8 mouse cellular contexts compared by ENCODE assay signal in the genomic region with DNA sequence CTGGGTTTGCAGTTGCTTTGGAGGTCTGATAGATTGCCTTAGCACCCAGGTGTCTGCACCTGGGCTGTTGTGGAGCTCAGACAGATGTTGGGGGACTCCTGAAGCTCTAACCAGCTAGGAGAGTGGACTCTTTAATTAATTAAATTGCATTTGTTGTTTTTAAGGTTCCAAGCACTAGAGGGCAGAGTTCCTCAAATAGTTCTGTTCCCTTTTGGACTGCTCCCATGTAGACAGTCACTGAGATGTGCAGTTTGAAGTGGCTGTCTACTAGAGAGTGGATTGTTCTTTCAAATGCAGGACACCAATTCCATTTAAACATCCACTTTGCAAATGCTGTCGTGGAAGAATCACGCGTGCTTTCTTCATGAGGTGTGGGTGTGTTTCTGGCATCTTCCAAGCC. TPM values are rescaled to one million over a fixed set of nuclear protein-coding genes. Genes with fewer than 3 reads are reported as not detected.
DNase-seq lines count a peak whose midpoint lies in the region; ATAC-seq and TF ChIP-seq lines count a peak whose summit lies in the region.

No protein-coding gene starts in this region.

- H3K36me3 ChIP-seq in liver, postnatal 0 days (replicated peaks; ENCODE audit: insufficient read depth, low read length), result peaks cover 20% of the 10 kb centered on the region
- peaks cover 18% of the 10 kb centered on the region for H3K36me3 ChIP-seq in hindbrain, embryonic 16.5 days (ENCODE audit: control insufficient read depth, insufficient read depth, low read length)

- no peak overlapping the region for H3K9ac ChIP-seq in liver, postnatal 0 days (replicated peaks)
- no peak overlapping the region for H3K9ac ChIP-seq in hindbrain, embryonic 16.5 days (ENCODE audit: low read depth, low read length)

- H3K9me3 ChIP-seq in liver, postnatal 0 days (ENCODE audit: low read length), result no peaks in the 10 kb centered on the region
- H3K9me3 ChIP-seq in hindbrain, embryonic 16.5 days (ENCODE audit: control insufficient read depth, low read length), result no peaks in the 10 kb centered on the region

- TF ChIP-seq CTCF in liver, postnatal 0 days (IDR thresholded peaks at IDR 0.05; ENCODE audit: low read depth), result peak; percentile 58

- no peak for ATAC-seq in liver, postnatal 0 days
- ATAC-seq in hindbrain, embryonic 16.5 days, result peak; percentile 69

- no peak for TF ChIP-seq EP300 in liver, postnatal 0 days (IDR thresholded peaks at IDR 0.05; ENCODE audit: low read depth)

- H3K27me3 ChIP-seq in liver, postnatal 0 days (ENCODE audit: insufficient read depth, low read length), result no peaks in the 10 kb centered on the region
- no peaks in the 10 kb centered on the region for H3K27me3 ChIP-seq in hindbrain, embryonic 16.5 days (replicated peaks; ENCODE audit: control insufficient read depth, insufficient read depth, low read length)

- H3K4me1 ChIP-seq in liver, postnatal 0 days (ENCODE audit: insufficient read depth), result no peaks in the 10 kb centered on the region
- H3K4me1 ChIP-seq in hindbrain, embryonic 16.5 days (ENCODE audit: control insufficient read depth, insufficient read depth, low read depth, low read length), result no peaks in the 10 kb centered on the region

- H3K4me3 ChIP-seq in liver, postnatal 0 days (ENCODE audit: low read depth, low read length), result no peak overlapping the region
- no peak overlapping the region for H3K4me3 ChIP-seq in hindbrain, embryonic 16.5 days (ENCODE audit: low read length)

- DNase-seq in cerebellum, postnatal 10 days, result peak; percentile 56 to 85
- DNase-seq in cerebellum, postnatal 36 days, result no peak
- DNase-seq in liver, postnatal 0 days, result no peak
- no peak for DNase-seq in liver
- DNase-seq in retina, postnatal 1 day, result peak; percentile 68
- no peak for DNase-seq in ovary, postnatal 10 days (ENCODE audit: low spot score)
- no peak for DNase-seq in urinary bladder, postnatal 36 days (ENCODE audit: low spot score in 2 of 2)

- no peak overlapping the region for H3K27ac ChIP-seq in liver, postnatal 0 days (ENCODE audit: low read depth)
- no peak overlapping the region for H3K27ac ChIP-seq in hindbrain, embryonic 16.5 days (ENCODE audit: low read depth, low read length)

- WGBS in liver, postnatal 0 days (ENCODE audit: insufficient replicate concordance), result 49% methylated on average over 3 of the region's 3 CpGs
- 43% methylated on average over 3 of the region's 3 CpGs for WGBS in hindbrain, embryonic 16.5 days

- H3K4me2 ChIP-seq in liver, postnatal 0 days (ENCODE audit: low read depth, low read length), result no peak overlapping the region
- no peak overlapping the region for H3K4me2 ChIP-seq in hindbrain, embryonic 16.5 days (ENCODE audit: low read length)

RNA-seq across cellular contexts. Expression of gene Mrps5, which starts 21.2 kb away (rescaled TPM):
- 76.3 and 81.5 TPM in 2 replicates for polyA plus RNA-seq in liver, postnatal 0 days (2015; fragmentation: Nextera tagmentation; extraction: Ambion mirVana)
- 126 and 133 TPM in 2 replicates for polyA plus RNA-seq in hindbrain, embryonic 16.5 days (2015; fragmentation: Nextera tagmentation; extraction: Ambion mirVana)

RNA-seq across cellular contexts. Expression of gene Zfp661, which starts 21.3 kb away (rescaled TPM):
- 1.2 and 1.7 TPM in 2 replicates for polyA plus RNA-seq in liver, postnatal 0 days (2015; fragmentation: Nextera tagmentation; extraction: Ambion mirVana)
- 6.3 and 6.4 TPM in 2 replicates for polyA plus RNA-seq in hindbrain, embryonic 16.5 days (2015; fragmentation: Nextera tagmentation; extraction: Ambion mirVana)

RNA-seq across cellular contexts. Expression of gene Mal, which starts 48.3 kb away (rescaled TPM):
- 0.23 and 0.24 TPM in 2 replicates for polyA plus RNA-seq in liver, postnatal 0 days (2015; fragmentation: Nextera tagmentation; extraction: Ambion mirVana)
- 3.7 and 3.8 TPM in 2 replicates for polyA plus RNA-seq in hindbrain, embryonic 16.5 days (2015; fragmentation: Nextera tagmentation; extraction: Ambion mirVana)

Comparison
In these comparisons a context has a peak if more than half of its experiments do, and no peak if none do; other contexts are left out.
1. DNase-seq: peak in cerebellum, postnatal 10 days (2 of 2) and retina, postnatal 1 day (single experiment); none in cerebellum, postnatal 36 days (0 of 2), liver, postnatal 0 days (single experiment), liver (single experiment), ovary, postnatal 10 days (single experiment) and urinary bladder, postnatal 36 days (0 of 2).